Mouse (Mus musculus) limb, embryonic 12.5 days (tissue): ENCODE measurements at regions not wholly inside any gene's neighbourhood (a gene's known extent, or its start where the extent isn't known, plus 50 kb on each side); places are given as distances from the start of the nearest gene placed in this dataset.

Source experiments
- ATAC-seq: fragments of 200-750 bp; cut with Nextera tagmentation; 2 replicates; pipeline ENCODE4 v1.8.0; 2017; ENCODE audit warnings: low read depth, moderate TSS enrichment; ENCODE audit not compliant: insufficient number of reproducible peaks, insufficient read depth, low FRiP score, low TSS enrichment
- H3K27ac ChIP-seq: fragments of 300-500 bp; sonication (generic); 2 replicates; pipeline ENCODE4 v1.5.1; 2016; ENCODE audit warnings: mild to moderate bottlenecking, moderate library complexity
- H3K27me3 ChIP-seq: fragments of 300-500 bp; sonication (generic); 2 replicates; pipeline ENCODE4 v1.6.1; 2016; ENCODE audit warnings: mild to moderate bottlenecking, moderate library complexity
- H3K36me3 ChIP-seq: fragments of 300-500 bp; sonication (generic); 2 replicates; pipeline ENCODE4 v1.6.1; 2016; ENCODE audit warnings: mild to moderate bottlenecking, moderate library complexity
- H3K4me1 ChIP-seq: fragments of 300-500 bp; sonication (generic); replicated peaks from 2 replicates; pipeline ENCODE4 v1.6.1; 2016
- H3K4me2 ChIP-seq: fragments of 300-500 bp; sonication (generic); 2 replicates; pipeline ENCODE4 v1.6.1; 2016; ENCODE audit warnings: mild to moderate bottlenecking, moderate library complexity
- H3K4me3 ChIP-seq: fragments of 300-500 bp; sonication (generic); replicated peaks from 2 replicates; pipeline ENCODE4 v1.5.1; 2016; ENCODE audit warnings: mild to moderate bottlenecking
- H3K9ac ChIP-seq: fragments of 300-500 bp; sonication (generic); replicated peaks from 2 replicates; pipeline ENCODE4 v1.6.1; 2016; ENCODE audit warnings: mild to moderate bottlenecking, moderate library complexity
- H3K9me3 ChIP-seq: fragments of 300-500 bp; sonication (generic); 2 replicates; pipeline ENCODE4 v1.6.1; 2016; ENCODE audit warnings: mild to moderate bottlenecking, moderate library complexity
- WGBS: fragments of 180-500 bp; shearing (Covaris S2); methylation state at CpG from one replicate; pipeline ENCODE4 v1.1.7; 2016; 5-methylcytosine and 5-hydroxymethylcytosine counted together

- ATAC-seq, result no peak
- peaks cover 33% of the 10 kb centered on the region for H3K4me1 ChIP-seq
- no peak overlapping the region for H3K9ac ChIP-seq
- H3K27ac ChIP-seq, result peak overlapping the region; percentile 94
- no peak overlapping the region for H3K4me2 ChIP-seq
- WGBS, result 85% methylated on average over 16 of the region's 16 CpGs
- H3K27me3 ChIP-seq, result peaks cover 20% of the 10 kb centered on the region; the same call in 1 of the 2 replicates
- H3K9me3 ChIP-seq, result 0 out of 2 replicates have a peak, but pooled peaks cover 3% of the 10 kb centered on the region
- no peaks in the 10 kb centered on the region for H3K36me3 ChIP-seq
- H3K4me3 ChIP-seq, result no peak overlapping the region
Measured at GRCm38 (mm10) chr5:111553471-111554382, 136.6 kb downstream of the Mn1 start.

DNA sequence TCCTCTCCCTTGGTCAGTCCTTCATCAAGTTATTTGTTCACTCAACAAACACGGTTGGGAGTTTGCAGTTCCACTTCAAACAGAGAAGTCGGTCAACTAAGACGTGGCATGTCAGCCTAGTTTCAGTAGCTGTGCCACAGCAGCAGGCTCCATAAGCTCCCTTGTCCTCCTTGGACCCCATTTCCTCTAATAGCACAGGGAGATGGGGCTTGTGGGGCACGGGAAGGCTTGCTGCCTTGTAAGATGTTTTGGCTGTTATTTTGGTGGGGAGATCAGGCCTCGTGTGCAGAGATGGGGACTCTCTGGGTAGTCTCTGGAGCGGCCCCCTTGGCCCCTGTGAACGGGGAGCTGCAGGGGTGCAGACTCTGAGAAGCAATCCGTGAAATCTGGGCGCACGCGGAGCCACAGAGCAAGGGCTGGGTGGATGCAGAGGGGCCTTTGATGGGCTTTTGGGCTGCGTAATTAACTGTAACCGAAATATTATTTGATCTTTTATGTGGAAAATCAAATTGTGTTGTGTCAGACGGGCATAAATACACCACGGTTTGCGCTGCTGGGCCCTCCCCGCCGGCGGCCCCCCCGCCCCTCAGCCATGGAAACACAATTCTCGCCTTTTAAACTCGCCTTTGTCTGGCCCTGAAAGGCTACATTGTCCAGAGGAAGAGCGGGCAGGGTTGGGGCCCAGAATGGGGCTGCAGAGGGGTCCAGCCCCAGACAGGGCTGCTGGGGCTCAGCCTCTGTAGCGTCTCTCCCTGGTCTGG lies 137.6 kb downstream of the Mn1 start:
- Histone ChIP-seq H3K9ac (0 out of 2 replicates have a peak overlapping the region, but pooled peaks have one; percentile 37), H3K27me3 (peaks cover 11% of the 10 kb centered on the region; the same call in 1 of the 2 replicates), H3K4me2 (peak overlapping the region; percentile 35), H3K4me3 (no peak overlapping the region), H3K36me3 (no peaks in the 10 kb centered on the region), H3K9me3 (0 out of 2 replicates have a peak, but pooled peaks cover 3% of the 10 kb centered on the region), H3K4me1 (peaks cover 33% of the 10 kb centered on the region), H3K27ac (peak overlapping the region; percentile 94)
- 24% methylated on average over 24 of the region's 24 CpGs for WGBS
- peak; percentile 83 for ATAC-seq

GRCm38 (mm10) chr5:111555312-111555957 lies 138.3 kb downstream of the Mn1 start:
- Histone ChIP-seq H3K4me2 (peak overlapping the region; percentile 35), H3K27ac (peak overlapping the region; percentile 94), H3K4me3 (no peak overlapping the region), H3K4me1 (peaks cover 37% of the 10 kb centered on the region), H3K27me3 (peaks cover 7% of the 10 kb centered on the region; the same call in 1 of the 2 replicates), H3K36me3 (no peaks in the 10 kb centered on the region), H3K9ac (0 out of 2 replicates have a peak overlapping the region, but pooled peaks have one; percentile 37), H3K9me3 (0 out of 2 replicates have a peak, but pooled peaks cover 3% of the 10 kb centered on the region)
- 16% methylated on average over 5 of the region's 5 CpGs for WGBS
- peak; percentile 56 for ATAC-seq

DNA sequence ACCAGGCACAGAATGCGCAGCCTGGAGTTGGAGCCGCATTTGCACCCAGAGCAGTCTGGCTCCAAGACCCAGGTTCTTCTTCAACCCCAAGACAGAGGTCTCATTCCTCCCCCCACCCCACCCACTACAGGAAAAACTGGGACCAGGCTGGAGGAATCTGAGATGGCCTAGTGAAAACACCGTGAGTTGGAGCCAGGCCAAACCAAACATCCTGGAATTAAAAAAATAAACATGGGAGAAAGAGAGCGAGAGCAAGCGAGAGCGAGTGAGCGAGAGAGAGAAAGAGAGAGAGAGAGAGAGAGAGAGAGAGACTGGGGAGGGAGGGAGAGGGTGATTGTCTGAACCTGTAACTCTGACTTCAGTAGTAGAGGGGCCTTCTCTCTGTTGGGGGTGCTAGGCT lies 138.8 kb downstream of the Mn1 start:
- Histone ChIP-seq H3K4me1 (peaks cover 42% of the 10 kb centered on the region), H3K9me3 (0 out of 2 replicates have a peak, but pooled peaks cover 3% of the 10 kb centered on the region), H3K4me2 (no peak overlapping the region), H3K4me3 (no peak overlapping the region), H3K27me3 (peaks cover 5% of the 10 kb centered on the region; the same call in 1 of the 2 replicates), H3K9ac (no peak overlapping the region), H3K36me3 (no peaks in the 10 kb centered on the region), H3K27ac (peak overlapping the region; percentile 94)
- 54% methylated on average over 7 of the region's 7 CpGs for WGBS
- ATAC-seq, result peak; percentile 9; the same call in 1 of the 2 replicates

- Histone ChIP-seq H3K4me2 (no peak overlapping the region), H3K9ac (no peak overlapping the region), H3K4me1 (peaks cover 30% of the 10 kb centered on the region), H3K27me3 (0 out of 2 replicates have a peak, but pooled peaks cover 5% of the 10 kb centered on the region), H3K9me3 (no peaks in the 10 kb centered on the region), H3K4me3 (no peak overlapping the region), H3K36me3 (no peaks in the 10 kb centered on the region), H3K27ac (no peak overlapping the region)
- WGBS, result 52% methylated on average over 9 of the region's 9 CpGs
- ATAC-seq, result no peak
Measured at GRCm38 (mm10) chr5:111560432-111560831, 143.3 kb downstream of the Mn1 start.

DNA sequence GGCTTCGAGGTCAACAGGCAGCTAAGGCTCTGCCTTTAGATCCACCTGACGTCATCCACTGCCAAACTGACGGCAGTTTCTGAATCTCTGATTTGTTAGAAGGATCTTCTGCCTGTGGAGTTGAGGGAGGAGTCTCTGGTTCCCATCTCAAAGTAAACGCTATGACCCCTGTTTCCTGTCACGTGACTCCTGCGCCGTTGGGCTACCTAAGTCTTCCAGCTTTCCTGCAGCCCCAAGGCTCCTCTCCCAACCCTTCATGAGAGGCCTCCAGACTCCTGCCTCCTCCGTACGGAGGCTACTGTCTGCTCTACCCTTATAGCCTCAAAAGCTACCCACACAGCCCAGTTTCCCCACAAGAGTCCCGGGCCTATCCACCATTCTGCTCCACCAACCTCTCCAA lies 144.1 kb downstream of the Mn1 start:
- H3K9me3 ChIP-seq, result no peaks in the 10 kb centered on the region
- no peak overlapping the region for H3K4me2 ChIP-seq
- H3K4me3 ChIP-seq, result no peak overlapping the region
- no peak for ATAC-seq
- H3K27ac ChIP-seq, result no peak overlapping the region
- 68% methylated on average over 10 of the region's 10 CpGs for WGBS
- no peak overlapping the region for H3K9ac ChIP-seq
- H3K36me3 ChIP-seq, result no peaks in the 10 kb centered on the region
- 0 out of 2 replicates have a peak, but pooled peaks cover 5% of the 10 kb centered on the region for H3K27me3 ChIP-seq
- H3K4me1 ChIP-seq, result peaks cover 21% of the 10 kb centered on the region

GRCm38 (mm10) chr5:111570826-111571225 lies 153.7 kb downstream of the Mn1 start:
- Histone ChIP-seq H3K27ac (no peak overlapping the region), H3K4me1 (peaks cover 39% of the 10 kb centered on the region), H3K36me3 (no peaks in the 10 kb centered on the region), H3K9ac (no peak overlapping the region), H3K4me2 (no peak overlapping the region), H3K27me3 (peaks cover 39% of the 10 kb centered on the region), H3K9me3 (no peaks in the 10 kb centered on the region), H3K4me3 (no peak overlapping the region)
- WGBS, result 2% methylated on average over 10 of the region's 10 CpGs
- ATAC-seq, result no peak

GRCm38 (mm10) chr5:111573265-111573873 lies 156.2 kb downstream of the Mn1 start:
- H3K27me3 ChIP-seq, result peaks cover 39% of the 10 kb centered on the region
- H3K4me3 ChIP-seq, result no peak overlapping the region
- no peak overlapping the region for H3K9ac ChIP-seq
- peaks cover 62% of the 10 kb centered on the region for H3K4me1 ChIP-seq
- no peak overlapping the region for H3K4me2 ChIP-seq
- H3K36me3 ChIP-seq, result no peaks in the 10 kb centered on the region
- 14% methylated on average over 13 of the region's 13 CpGs for WGBS
- no peaks in the 10 kb centered on the region for H3K9me3 ChIP-seq
- no peak overlapping the region for H3K27ac ChIP-seq
- no peak for ATAC-seq

DNA sequence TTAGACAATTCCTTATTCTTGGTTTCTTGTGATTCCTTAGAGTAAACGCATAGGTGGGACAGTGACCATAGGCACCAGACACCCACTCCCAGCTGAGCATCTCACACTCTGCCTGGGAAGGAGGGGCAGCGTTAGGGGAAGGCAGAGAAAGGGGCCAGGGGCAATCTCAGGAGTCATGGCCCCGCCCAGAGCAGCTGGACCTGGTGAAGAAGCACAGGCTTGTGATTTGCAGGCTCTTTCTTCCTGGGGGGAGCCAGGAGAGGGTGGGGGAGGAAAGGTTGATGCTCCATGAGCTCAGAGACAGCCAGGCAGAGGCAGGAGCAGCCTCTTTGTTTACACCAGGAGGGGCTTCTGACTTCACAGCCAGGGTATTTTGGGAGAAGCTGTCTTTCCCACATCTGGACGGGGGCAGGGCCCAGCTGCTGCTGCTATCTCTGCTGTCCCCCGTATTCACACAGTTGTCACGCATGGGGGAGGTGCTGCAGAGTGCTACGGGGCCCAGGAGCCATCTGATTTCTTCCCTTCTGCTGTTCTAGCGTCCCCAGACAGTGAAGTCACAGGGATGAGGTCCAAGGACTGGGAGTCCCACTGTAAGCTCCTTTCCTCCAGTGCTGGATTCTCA lies 157.2 kb downstream of the Mn1 start:
- peaks cover 72% of the 10 kb centered on the region for H3K4me1 ChIP-seq
- no peaks in the 10 kb centered on the region for H3K9me3 ChIP-seq
- 9% methylated on average over 8 of the region's 8 CpGs for WGBS
- no peak overlapping the region for H3K4me2 ChIP-seq
- H3K36me3 ChIP-seq, result no peaks in the 10 kb centered on the region
- H3K4me3 ChIP-seq, result no peak overlapping the region
- H3K27ac ChIP-seq, result no peak overlapping the region
- ATAC-seq, result no peak
- 0 out of 2 replicates have a peak overlapping the region, but pooled peaks have one; percentile 24 for H3K9ac ChIP-seq
- peaks cover 35% of the 10 kb centered on the region for H3K27me3 ChIP-seq

DNA sequence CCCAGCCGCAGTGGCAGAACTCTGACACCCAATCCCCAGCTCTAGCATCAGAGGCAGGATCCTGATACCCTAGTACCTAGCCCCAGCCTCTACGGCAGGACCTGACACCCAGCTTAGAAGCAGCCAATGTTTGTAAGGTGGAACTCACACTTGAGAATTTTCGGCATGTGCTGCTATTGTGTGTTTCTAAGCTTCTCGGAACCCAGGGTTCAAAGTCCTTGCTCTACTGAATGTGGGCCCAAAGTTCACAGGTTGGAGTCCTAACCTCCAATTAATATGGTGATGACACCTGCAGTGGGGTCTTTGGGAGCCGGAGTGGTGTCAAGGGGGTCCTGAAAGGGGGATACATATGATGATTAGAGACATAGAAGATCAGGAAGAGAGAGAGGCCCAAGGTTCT lies 158.2 kb downstream of the Mn1 start:
- H3K4me2 ChIP-seq, result no peak overlapping the region
- H3K9me3 ChIP-seq, result no peaks in the 10 kb centered on the region
- peaks cover 77% of the 10 kb centered on the region for H3K4me1 ChIP-seq
- H3K4me3 ChIP-seq, result no peak overlapping the region
- H3K9ac ChIP-seq, result no peak overlapping the region
- H3K36me3 ChIP-seq, result no peaks in the 10 kb centered on the region
- peaks cover 30% of the 10 kb centered on the region for H3K27me3 ChIP-seq
- ATAC-seq, result no peak
- WGBS, result 78% methylated on average over 5 of the region's 5 CpGs
- no peak overlapping the region for H3K27ac ChIP-seq
